Mouse (Mus musculus) neutrophil, adult 5-6 weeks (primary cell): Measurements from ENCODE around the gene Dmpk. TPM values are rescaled to one million over a fixed set of nuclear protein-coding genes. Genes with fewer than 3 reads are reported as not detected.
A peak's percentile ranks its signal among the peaks of the same experiment; 100 is the strongest.
"Not testable (repeated sequence)": the region's sequence is repeated elsewhere in the genome, so short reads cannot be mapped to it uniquely, and the experiment has no call there.

Experiments
- ATAC-seq: fragments of 151-379, 151-347 bp; 2 replicates; pipeline ENCODE4 v1.8.0; 2017; ENCODE audit warnings: mild to moderate bottlenecking, moderate TSS enrichment; ENCODE audit not compliant: insufficient number of reproducible peaks, poor library complexity, low FRiP score, severe bottlenecking; ENCODE audit errors: extremely low read depth
- total RNA-seq: library from RNA; stranded (forward); fragments of 200-1000 nt; gene quantifications from 2 replicates; pipeline ENCODE4 v1.2.3, GENCODE M21; 2017

The Dmpk gene
- total RNA-seq = 1.4 and 2.1 TPM in 2 replicates

GRCm38 (mm10) chr7:19083701-19084100 is at the start of gene Dmpk:
TSS of gene Dmpk (plus strand) at chr7:19083849.
- no peak for ATAC-seq

- no peak for ATAC-seq
Measured at GRCm38 (mm10) chr7:19044616-19045015, 39.0 kb upstream of the Dmpk start.

- no peak for ATAC-seq
Measured at GRCm38 (mm10) chr7:19046286-19047069, 37.2 kb upstream of the Dmpk start.

- ATAC-seq = no peak
Measured at GRCm38 (mm10) chr7:19048006-19048527, 35.6 kb upstream of the Dmpk start.

- ATAC-seq = no peak
Measured at GRCm38 (mm10) chr7:19049252-19049651, 34.4 kb upstream of the Dmpk start.

- ATAC-seq = no peak
Measured at GRCm38 (mm10) chr7:19050172-19050571, 33.5 kb upstream of the Dmpk start.

- no peak for ATAC-seq
Measured at GRCm38 (mm10) chr7:19051161-19051560, 32.5 kb upstream of the Dmpk start.

- ATAC-seq = no peak
Measured at GRCm38 (mm10) chr7:19052345-19053135, 31.1 kb upstream of the Dmpk start.

- no peak for ATAC-seq
Measured at GRCm38 (mm10) chr7:19053136-19053532, 30.5 kb upstream of the Dmpk start.

GRCm38 (mm10) chr7:19054047-19054776 is 29.4 kb upstream of the Dmpk start, which contains the start of gene Rsph6a:
TSS of gene Rsph6a (plus strand) at chr7:19054690.
- no peak for ATAC-seq

GRCm38 (mm10) chr7:19054777-19055076 is 28.9 kb upstream of the Dmpk start:
- ATAC-seq = no peak

- no peak for ATAC-seq
Measured at GRCm38 (mm10) chr7:19055108-19055507, 28.5 kb upstream of the Dmpk start.

- no peak for ATAC-seq
Measured at GRCm38 (mm10) chr7:19057405-19057804, 26.2 kb upstream of the Dmpk start.

GRCm38 (mm10) chr7:19065896-19066295 is 17.8 kb upstream of the Dmpk start:
- no peak for ATAC-seq

- no peak for ATAC-seq
Measured at GRCm38 (mm10) chr7:19067063-19067462, 16.6 kb upstream of the Dmpk start.

- no peak for ATAC-seq
Measured at GRCm38 (mm10) chr7:19067935-19068334, 15.7 kb upstream of the Dmpk start.

GRCm38 (mm10) chr7:19068707-19069106 is 14.9 kb upstream of the Dmpk start:
- peak; percentile 46 for ATAC-seq

- ATAC-seq = no peak
Measured at GRCm38 (mm10) chr7:19069500-19069899, 14.1 kb upstream of the Dmpk start.

- ATAC-seq = not testable (repeated sequence)
Measured at GRCm38 (mm10) chr7:19071024-19071423, 12.6 kb upstream of the Dmpk start.
